Mouse (Mus musculus) T-helper 2 cell (primary cell): Measurements from ENCODE around the gene Akr1b8.
"Not testable (repeated sequence)": the region's sequence is repeated elsewhere in the genome, so short reads cannot be mapped to it uniquely, and the experiment has no call there.

Source experiments
- in situ Hi-C: fragments of 300-600 bp; cut with MboI, MseI; formaldehyde crosslinking; loops from one replicate; pipeline ENCODE4 v1.15.1; 2025; ENCODE audit warnings: high pct_unique_total_duplicates

Gene Akr1b8

GRCm38 (mm10) chr6:34398431-34398830 is 44.5 kb downstream of the Akr1b8 start:
- in situ Hi-C loops, result no loop called here

- in situ Hi-C loops, result no loop called here
Measured at GRCm38 (mm10) chr6:34399606-34400220, 45.8 kb downstream of the Akr1b8 start.

- in situ Hi-C loops, result no loop called here
Measured at GRCm38 (mm10) chr6:34400696-34401095, 46.8 kb downstream of the Akr1b8 start.

- in situ Hi-C loops, result no loop called here
Measured at GRCm38 (mm10) chr6:34406746-34407145, 52.8 kb downstream of the Akr1b8 start.

GRCm38 (mm10) chr6:34407403-34407802 is 53.5 kb downstream of the Akr1b8 start:
- in situ Hi-C loops, result no loop called here

GRCm38 (mm10) chr6:34412023-34412422 is 58.1 kb downstream of the Akr1b8 start, which contains the start of gene Akr1b7:
TSS of gene Akr1b7 (plus strand) at chr6:34412334.
- in situ Hi-C loops, result no loop called here

- in situ Hi-C loops, result no loop called here
Measured at GRCm38 (mm10) chr6:34412688-34413087, 58.8 kb downstream of the Akr1b8 start.

- in situ Hi-C loops, result not testable (repeated sequence)
Measured at GRCm38 (mm10) chr6:34413386-34413785, 59.5 kb downstream of the Akr1b8 start.

- in situ Hi-C loops, result no loop called here
Measured at GRCm38 (mm10) chr6:34416521-34416920, 62.6 kb downstream of the Akr1b8 start.
